Mouse (Mus musculus) c-Kit-positive CD71-positive TER-119-positive erythroid progenitor cells, embryonic 14.5 days (primary cell): ENCODE measurements at regions not wholly inside any gene's neighbourhood (a gene's known extent, or its start where the extent isn't known, plus 50 kb on each side); places are given as distances from the start of the nearest gene placed in this dataset.
"Not testable (repeated sequence)": the region's sequence is repeated elsewhere in the genome, so short reads cannot be mapped to it uniquely, and the experiment has no call there.

Experiments used
- DNase-seq: peaks from one replicate; pipeline ENCODE4 v3.0.0-alpha.2; 2013; ENCODE audit warnings: low spot score

DNA sequence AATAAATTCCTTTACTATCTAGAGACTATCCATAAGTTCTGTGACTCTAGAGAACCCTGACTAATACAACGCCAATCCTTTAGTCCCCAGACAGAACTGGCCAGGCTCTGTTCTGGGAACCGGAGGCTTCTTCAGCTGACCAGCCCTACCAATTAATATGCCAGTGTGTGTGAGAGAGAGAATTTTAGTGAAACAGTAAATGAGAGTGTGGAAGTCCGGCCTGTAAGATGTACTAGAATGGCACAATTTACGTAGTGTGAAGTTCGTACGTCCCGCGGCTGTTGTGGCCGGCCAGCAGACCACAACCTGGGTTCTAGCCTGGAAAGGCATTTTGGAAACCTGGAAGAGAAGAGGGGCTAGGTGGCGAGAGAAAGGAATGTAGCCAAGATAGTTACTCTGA lies 83.7 kb upstream of the Lemd2 start:
- DNase-seq, result not testable (repeated sequence)

DNA sequence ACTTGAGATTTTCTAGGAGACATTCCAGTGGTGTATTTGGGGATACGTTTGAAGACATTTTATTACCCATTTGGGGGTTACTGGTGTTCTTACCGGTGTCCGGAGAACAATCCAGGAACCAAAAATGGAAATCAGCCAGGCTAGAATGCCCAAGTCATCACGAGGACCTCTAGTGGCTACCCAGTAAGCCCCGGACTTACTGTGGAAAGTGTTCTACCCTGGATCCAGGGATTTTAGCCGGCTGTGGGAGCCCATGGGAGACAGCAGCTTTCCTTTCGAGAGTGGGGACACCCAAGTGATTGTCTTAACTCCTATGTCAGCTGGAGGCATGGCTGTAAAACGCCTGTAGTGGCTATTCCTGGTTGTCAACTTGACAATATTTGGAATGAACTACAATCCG lies 77.0 kb upstream of the Lemd2 start:
- DNase-seq, result no peak

DNA sequence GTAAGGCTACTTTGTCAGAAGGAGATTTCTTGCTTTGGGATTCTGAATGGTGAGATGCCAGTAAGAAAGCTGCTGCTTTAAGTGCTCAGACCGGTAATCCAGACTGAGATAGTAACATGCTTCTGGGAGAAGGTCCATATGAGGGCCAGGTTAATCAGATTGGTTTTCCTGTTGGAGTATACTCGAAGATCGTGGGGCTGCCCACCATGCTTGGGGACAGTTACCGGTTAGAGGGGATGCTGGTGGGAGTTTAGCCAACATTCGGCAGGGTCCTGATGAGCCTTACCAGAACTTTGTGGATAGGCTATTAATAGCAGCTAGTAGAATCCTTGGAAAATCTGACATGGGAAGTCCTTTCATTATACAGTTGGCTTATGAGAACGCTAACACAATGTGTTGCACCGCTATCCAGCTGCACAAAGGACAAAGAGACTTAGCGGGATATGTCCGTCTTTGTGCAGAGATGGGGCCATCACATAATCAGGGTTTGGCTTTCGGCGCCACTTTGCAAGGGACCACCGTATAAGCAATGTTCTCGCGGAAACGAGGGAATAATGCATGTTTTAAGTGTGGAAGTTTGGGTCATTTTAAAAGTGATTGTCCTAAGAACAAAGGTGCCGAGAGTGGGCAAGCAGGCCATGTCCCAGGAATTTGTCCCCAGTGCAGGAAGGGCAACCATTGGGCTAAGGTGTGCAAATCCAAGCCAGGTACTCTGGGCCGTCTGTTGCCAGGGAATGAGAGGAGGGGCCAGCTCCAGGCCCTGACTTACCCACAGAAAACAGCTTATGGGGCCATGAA lies 75.4 kb upstream of the Lemd2 start:
- not testable (repeated sequence) for DNase-seq

DNA sequence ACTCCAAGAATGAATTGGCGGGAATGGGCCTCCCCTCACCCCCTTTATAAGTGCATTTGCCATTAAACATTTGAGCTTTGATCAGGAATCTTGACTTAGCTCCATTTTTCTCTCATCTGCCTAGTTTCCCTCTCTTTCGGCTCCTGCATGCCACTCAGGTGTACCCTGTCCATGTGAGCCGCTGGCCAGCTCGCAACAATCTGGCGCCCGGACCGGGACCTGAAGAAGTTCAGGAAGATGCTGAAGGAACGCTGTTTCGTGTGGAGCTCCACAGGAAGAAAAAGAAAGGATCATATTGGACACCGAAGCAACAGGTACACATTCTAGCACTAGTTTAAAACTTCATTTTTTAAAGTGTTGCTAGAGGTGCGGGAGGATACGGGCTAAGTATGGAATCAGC lies 73.5 kb upstream of the Lemd2 start:
- not testable (repeated sequence) for DNase-seq

DNA sequence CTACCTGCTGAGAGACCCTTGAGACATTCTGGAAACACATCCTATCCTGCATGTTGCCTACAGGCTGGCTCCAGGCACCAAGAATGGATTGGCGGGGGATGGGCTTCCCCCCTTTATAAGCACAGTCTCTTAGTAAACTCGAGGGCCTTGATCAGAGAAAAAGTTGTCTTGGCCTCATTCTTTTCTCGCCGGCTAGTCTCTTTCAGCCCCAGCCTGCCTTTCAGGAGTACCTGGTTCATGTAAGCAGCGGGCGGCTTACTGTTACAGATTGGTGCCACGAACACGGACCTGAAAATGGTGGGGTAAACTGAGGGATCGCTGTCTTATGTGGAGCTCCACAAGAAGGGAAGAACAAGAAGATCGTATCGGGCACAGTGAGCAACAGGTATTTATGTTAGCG lies 67.5 kb upstream of the Lemd2 start:
- DNase-seq, result not testable (repeated sequence)

DNA sequence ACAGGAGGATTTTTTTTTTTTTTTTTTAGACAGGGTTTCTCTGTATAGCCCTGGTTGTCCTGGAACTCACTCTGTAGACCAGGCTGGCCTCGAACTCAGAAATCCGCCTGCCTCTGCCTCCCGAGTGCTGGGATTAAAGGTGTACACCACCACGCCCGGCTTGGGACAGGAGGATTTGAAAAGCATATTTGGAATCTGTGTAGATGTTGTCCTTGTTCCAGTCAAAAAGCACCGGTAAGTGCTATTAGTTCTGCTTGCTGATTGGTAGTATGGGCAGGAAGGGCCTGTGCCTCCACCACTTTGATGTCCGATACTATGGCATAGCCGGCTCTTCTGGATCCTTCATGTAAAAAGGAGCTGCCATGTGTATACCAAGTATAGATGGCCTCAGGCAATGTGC lies 66.5 kb upstream of the Lemd2 start:
- DNase-seq, result not testable (repeated sequence)

DNA sequence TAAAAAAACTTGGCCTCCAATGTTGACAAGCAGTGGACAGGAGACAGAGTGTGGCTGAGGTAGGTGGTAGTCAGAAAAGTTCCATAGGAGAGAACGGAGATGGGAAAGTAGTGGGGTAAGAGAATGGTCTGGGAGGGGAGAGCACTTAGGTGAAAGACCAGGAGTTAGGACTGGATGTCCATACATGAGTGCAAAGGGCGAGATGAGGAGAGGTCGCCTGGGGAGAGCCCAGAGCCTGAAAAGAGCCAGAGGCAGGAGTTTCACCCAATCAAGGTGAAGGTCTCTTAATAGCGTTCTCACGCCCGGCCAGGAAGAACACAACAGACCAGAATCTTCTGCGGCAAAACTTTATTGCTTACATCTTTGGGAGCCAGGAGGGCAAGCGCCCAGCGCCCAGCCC lies 60.3 kb upstream of the Lemd2 start:
- not testable (repeated sequence) for DNase-seq

DNA sequence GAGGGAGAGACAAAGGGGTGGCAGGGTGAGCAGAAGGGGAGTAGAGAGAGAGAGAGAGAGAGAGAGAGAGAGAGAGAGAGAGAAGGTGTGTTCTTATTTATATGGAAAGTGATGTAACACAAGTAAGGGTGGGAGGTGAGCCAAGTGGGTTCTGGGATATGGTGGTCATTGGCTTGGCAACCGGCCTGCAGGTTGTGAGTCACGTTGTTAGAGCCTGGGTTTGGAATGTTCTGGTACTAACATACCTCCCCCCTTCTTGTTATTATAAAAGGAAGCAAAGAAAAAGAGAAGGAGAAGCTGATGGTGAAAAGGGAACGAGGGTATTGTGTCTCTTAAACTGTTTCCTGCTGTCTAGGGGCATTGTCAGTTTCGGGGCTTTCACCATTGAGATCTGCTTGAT lies 58.3 kb upstream of the Lemd2 start:
- no peak for DNase-seq

DNA sequence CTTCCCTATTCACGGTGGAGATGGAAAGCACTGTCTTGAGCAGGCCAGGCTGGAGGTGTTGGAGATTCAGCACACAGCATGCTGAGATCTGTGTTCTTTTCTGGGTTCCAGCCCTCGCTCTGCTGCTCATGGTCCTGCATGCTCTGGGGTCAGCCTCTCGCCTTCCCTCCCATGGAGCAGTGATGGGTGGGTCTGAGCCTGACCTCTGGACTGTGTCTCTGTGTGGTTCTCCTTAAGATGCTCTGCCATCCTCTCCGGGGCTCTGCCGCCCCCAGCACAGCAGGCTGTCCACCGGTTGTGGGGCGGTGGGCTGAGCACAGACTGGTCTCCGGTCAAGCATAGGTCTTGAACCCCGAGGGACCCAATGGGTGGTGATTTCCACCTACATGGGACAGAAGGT lies 57.7 kb upstream of the Lemd2 start:
- DNase-seq, result no peak

DNA sequence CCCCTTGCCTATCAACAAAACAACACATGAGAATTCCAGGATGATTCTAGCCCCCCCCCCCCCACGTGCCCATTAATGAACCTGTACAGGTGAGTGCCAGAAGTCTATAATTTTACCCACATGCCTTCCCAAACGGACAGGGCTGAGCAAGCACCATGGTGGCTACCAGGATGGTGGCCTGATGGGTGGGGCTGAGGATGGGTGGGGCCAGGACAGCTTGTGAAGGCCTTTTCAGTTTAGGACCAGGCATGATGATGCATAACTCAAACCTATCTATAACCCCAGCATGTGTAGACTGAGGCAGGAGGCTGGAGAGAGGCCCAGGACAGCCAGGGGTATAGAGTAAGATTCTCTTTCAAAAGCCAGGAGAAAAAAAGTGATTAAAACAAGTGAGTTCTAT lies 57.0 kb upstream of the Lemd2 start:
- no peak for DNase-seq

DNA sequence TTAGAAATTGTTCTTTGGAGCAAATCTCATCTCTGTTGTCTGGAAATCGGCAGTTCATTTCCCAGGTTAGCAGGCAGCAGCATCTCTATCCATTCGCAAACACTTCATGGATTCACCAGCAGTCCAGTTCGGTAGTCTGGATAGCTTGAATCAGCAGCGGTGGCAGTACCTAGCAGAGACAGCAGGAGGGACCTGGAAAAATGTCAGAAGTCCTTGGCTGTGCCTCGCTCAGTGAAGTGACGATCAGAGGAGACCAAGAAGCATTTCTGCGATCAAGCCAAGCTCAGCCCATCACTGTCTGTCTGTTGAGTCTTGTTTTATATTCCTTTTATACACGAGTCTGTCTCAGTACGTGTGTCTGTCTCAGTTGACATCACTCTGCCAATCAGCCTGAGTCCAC lies 55.8 kb upstream of the Lemd2 start:
- no peak for DNase-seq

DNA sequence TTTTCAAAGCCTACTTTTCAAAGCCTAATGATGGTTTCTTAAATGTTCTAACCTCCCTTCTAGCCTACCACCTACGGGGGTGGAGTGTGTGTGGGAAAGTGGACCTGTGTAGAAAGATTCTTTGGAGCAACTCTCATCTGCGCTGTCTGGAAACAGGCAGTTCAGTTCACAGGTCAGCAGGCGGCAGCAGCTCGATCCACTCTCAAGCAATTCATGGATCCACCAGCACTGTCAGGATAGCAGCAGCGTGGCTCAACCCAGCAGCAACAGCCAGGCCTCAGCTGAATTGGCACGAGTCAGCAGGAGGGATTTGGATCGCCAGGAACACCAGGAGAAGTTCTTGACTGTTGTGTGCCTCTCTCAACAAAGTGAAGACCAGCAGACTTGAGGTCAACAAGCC lies 53.1 kb upstream of the Lemd2 start:
- DNase-seq, result no peak

DNA sequence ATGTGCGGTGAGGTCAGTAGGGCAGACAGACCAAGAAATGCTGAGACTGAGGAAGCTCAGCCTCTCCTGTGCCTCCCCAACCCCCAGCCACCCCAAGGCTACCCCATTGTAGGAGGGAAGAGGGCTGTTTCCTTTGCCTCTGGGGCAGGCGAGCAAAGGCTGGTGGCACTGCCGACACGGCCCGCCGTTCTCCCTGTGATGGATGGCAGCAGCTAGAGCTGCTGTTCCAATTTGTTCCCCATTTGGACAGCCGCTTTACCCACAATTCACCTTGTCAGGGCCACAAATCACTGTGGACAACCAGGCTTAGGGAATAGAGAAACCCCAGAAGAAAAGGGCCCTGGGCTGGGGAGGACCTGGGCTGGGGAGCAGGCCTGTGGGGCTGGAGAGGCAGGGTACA lies 51.5 kb upstream of the Lemd2 start:
- DNase-seq, result no peak
